Mouse (Mus musculus) cerebellum, adult 9-11 months (tissue): ENCODE data around the gene Ak1.
A peak's percentile ranks its signal among the peaks of the same experiment; 100 is the strongest.

Experiments used
- DNase-seq: peaks from one replicate; pipeline ENCODE4 v3.0.0; 2022

Ak1 gene

DNA sequence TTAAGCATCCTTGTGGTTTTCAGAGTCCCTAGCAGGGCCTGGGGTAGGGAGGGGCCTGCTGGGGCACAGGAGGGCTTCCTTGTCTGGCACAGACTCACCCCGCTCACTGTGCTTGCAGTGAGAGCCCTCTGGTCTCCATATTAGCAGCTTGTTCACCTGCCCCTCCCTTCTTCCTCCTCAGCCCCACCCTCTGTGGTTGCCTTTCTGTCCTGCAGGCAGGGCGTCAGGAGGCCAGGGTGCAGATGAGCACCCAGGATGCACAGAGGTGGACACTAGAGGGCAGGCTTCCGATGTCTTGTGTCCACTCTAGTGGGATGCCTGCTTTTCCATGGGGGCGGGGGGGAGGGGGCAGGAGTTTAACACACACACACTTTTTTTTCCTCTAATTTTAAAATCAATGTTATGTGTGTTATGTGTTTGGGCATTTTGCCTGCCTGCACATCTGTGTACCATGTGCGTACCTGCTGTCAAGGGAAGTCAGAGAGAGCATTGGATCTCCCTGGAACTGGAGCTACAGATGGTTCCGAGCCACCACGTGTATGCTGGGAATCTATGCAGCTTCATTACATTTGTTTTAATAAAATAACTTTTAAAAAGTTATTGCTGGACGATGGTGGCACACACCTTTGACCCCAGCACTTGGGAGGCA lies 20.0 kb upstream of the Ak1 start:
- DNase-seq = peak; percentile 78

DNA sequence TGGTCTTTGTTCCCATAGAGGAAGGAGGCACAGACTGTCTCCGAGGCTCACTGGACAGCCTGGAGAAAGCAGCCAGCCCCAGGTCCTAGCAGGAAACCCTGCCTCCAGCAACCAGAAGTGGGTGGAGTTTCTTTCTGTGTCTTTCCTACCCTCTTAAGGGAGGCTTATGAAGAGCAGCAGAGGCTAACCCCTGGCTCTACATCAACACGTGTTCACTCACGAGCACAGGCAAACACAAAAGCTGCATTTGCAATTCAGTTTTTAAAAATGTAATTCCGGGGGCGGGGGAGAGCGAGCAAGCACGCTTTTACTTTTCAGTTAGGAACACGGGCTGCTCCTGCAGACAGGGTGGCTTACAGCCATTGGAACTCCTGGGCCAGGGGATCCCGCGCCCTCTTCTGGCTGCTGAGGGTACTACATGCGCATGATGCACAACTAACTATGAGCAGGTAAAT lies 18.9 kb upstream of the Ak1 start:
- peak; percentile 89 for DNase-seq

DNA sequence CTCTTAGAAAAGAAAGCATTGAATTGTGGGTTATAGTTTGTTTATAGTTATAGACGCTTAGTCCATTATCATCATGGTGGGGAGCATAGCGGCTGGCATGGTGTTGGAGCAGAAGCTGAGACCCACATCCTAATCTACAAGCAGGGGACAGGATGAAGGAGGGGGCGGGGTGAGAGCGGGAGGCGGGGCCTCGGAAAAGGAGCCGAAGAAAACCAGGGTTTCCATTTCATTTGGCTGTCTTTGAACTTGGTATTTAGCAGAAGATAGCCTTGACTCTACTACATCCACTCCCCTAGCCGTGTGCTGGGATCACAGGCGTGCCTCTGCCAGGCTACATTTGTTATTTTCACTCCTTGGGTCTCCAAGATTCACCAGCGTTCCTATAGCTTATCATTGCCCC lies 16.9 kb upstream of the Ak1 start:
- DNase-seq = no peak

DNA sequence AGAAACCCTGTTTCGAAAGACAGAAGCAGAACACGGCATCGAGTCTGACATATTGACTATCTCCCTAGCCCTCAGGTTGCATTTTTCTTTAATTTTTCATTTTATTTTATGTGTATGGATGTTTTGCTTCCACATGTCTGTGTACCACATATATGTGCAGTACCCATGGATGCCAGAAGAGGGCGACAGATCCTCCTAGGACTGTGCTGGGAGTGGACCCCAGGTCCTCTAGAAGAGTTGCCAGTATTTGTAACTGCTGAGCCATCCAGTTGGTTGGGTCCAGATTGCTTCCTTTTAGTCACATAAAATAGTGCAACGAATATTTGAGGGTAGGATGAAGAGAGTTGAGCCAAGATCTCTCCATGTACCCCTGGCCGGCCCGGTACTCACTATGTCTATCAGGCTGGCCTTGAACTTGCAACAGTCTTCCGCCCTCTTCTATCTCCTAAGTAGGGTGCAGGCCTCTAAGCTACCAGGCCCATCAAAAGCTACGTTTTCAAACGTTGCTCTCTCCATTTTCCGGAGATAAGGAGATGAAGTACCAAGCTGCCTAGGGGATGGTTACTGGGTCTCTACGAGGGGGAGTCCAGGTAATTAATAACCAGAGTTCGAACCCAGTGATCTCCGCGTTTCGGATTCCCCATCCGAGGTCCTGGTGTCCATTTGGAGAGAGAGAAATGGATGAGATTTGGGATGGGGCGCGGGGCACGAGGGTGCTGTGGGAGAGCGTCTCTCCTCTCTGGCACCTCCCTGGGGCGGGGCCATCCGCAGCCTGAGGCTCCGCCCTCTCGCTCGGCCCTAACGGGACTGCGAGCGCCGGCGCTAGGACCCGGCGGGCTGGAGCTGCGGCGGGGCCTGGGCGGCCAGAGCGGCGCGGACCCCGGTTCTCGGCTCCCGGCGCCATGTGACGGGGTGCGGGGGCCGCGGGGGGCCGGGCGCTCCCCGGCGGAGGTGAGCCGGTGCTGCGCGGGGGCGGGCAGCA lies 15.1 kb upstream of the Ak1 start:
- peak; percentile 91 for DNase-seq

DNA sequence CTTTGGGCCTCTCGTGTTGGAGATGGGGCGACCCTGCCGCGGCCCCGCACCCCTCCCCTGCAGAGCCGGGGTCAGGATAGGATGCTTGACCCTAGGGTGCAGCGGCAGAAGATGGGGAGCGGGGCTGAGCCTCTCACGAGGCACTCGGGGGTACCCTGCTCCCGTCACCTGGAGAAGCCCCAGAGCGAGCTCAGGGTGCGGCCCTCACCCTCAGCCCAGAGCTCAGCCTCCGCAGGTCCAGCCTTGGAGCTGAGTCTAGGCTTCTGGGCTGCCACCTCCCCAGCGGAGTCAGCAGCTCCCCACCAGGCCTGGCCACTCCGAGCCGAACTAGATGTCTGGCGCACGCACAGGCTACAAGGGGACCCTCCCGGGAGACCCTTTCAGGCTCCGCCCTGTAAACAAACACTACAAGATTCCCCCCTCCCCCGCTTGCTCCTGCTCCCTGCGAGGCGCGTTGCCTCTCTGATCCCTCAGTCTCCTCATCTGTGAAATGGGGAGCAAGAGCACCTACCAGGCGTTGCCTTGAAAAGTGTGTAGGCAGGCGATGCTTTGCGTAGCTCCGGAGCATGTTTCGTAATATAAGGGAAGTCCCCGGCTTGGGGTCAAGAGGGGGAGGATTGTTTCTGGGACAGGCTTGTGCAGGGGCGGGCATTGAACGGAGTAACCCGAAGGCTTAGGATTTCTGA lies 14.2 kb upstream of the Ak1 start:
- peak; percentile 78 for DNase-seq

GRCm38 (mm10) chr2:32608141-32608777 lies 13.3 kb upstream of the Ak1 start:
- DNase-seq = peak; percentile 85

DNA sequence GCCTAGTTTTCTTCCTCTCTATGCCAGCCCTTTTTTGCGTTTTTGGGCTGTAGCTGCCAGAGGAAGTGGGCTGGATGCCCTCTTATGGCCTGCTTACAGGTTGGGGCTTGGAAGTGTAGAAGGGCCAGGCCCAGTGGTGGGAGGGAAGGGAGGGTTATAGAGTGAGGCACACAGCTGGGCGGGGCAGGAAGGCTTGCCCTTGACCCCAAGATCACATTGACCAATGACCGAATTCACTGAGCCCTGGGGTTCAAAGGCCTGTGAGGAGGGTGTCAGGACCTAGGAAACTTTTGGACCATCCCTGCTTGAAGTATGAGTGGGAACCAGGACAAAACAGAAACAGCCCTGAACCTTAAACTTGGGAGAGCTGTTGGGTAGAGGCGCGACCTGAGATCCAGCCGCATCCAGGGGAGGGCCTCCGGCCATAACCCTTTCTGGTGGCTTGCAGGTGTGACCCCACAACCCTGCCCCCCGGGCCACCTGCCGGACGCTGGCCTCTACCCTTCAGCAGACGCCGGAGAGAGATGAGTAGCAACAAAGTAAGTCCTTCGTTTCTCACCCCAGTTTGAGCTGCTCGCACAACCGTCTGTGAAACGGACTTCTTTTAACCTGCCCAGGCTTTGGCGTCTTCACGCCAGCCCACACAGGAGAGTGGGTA lies 12.7 kb upstream of the Ak1 start:
- DNase-seq = peak; percentile 58

DNA sequence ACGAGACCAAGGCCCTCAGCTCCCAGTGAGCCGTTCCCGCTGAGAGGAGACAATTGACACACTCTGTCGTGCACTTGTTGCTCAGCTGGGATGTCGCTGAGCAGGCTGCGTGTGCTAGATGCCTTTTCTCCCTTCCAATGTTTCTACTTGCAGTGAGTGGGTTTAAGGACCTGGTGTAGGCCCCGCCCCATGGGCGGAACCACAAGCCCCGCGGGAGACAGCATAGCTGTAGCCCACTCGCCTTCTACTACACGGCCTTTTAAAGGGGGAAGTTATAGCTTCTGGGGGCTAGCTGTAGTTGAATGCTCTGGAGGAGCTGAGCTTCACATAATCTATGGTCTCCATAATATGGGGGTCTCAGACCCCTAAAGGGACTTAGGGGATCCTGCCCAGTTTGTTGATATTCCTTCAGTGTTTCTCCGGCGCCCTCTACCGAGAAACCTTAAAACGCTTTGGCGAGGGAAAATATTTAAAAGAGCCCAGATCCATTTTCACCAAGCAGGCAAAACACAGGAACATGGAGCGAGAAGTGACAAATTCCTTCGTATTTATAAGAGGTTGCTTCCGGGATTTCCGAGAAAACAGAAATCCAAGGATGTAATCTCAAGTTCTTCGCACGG lies 10.8 kb upstream of the Ak1 start:
- DNase-seq = no peak

DNA sequence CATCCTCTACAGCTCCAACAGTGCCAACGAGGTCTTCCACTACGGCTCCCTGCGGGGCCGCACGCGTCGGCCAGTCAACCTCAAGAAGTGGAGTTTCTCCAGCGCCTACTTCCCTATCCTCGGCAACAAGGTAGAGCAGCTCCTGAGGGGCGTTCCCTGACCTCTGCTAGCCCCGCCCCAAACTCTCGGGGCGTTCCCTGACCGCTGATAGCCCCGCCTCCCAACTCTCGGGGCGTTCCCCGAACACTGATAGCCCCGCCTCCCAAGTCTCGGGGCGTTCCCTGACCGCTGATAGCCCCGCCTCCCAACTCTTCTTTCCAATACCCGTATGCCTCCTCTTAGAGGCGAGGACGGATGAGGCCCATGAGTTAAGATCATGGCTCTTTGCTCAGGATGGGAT lies 9.3 kb upstream of the Ak1 start:
- no peak for DNase-seq

- no peak for DNase-seq
Measured at GRCm38 (mm10) chr2:32617109-32617508, 4.4 kb upstream of the Ak1 start.

DNA sequence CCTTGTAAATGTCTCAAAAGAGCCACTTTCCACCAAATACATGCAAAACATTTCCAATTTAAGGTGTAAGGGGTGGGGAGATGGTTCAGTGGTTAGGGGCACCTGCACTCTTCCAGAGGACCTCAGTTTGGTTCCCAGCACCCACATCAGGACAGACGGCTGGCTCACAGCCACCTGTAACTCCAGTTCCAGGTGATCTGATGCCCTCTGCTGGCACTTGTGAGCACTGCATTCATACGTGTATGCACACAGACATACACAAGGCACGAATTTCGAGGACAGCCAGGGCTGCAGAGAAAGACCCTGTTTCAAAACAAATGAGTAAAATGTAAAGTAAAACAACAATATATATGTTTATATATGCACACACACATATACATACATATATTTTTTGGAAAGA lies 4.0 kb upstream of the Ak1 start:
- no peak for DNase-seq

DNA sequence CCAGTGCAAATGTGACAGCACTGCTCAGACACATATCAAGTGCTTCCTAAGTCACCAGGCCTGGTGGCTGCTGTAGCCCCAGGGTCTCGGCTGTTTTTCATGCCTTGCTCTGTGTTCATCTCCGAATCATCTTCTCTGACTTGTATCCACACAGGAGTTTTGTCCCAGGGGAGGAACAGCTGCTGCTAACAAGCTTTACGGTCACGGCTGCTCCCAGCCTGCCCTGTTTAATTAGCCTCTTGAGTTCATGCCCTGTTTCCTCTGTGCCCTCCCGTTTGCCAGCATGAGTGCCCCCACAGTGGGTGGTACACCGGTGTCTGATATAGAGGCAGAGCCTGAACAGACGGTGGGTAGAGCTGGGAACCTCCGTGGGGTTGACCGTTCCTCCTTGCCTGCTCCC lies 3.5 kb upstream of the Ak1 start:
- no peak for DNase-seq

DNA sequence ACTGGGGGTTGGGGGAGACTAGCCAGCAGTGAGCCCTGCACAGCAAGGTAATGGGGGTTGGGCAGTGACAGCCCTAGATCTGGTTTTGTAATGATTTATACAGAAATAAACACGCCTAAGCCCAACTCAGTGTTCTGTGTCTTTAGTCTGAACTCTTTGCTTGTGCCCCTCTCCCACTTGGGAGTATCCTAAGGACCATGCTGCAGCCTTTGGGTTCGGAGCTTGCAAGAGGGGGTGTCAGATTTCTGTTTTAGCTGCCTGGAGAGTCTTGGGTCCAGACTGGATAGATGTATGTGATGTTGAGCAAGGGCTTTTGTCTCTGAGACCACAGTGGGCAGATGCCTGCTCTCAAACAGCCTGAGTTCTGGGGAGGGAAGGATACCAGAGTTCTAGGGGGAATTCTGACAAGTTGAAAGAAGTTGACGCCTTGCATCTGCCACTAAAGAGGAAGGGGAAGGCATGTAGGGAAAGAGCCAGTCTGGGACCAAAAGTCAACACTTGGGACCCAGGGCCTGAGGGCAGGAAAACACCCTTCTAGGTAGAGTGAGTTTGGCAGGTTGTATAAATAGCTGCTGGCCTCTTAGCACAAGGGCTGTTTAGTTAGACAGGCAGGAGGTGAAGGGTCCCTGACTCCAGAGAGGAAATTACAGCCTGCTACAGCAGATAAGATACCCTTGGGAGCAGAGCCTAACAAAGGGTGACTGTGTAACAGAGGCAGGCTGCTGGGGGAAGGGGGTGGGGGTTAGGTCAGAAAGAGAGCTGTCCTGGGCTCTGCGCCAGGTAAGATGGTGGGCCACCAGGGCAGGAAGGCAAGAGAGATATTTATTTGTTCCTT lies 659 bp upstream of the Ak1 start:
- DNase-seq = peak; percentile 34

DNA sequence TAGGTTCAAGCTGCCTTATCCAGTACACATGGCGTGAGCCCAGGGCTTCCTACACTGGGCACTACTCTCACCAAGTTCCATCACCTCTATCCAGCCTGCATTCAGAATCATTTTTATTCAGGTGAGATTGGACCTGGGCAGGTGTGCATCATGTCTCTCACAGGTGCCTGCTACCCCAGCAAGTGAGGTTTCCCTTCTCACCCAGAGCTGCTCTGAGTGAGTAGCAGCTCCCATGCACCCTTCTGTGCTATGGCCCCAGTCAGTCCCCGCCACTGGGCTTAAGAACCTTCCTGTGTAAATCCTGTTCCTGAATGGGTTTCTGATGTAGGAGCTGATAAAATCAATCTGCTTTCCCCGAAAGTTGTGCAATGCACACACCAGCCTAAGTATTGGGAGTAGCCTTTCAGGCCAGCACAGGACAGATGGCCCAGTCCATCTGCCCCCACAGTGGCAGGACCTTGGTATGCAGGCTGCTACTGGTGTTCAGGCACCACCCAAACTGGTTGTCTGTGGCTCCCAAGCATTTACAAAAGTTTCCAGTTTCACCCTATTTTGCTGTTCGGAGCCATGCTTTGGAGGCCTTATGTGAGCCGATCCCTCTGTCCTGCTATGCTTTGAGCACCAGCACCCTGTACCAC lies 2.7 kb downstream of the Ak1 start:
- DNase-seq = peak; percentile 34

DNA sequence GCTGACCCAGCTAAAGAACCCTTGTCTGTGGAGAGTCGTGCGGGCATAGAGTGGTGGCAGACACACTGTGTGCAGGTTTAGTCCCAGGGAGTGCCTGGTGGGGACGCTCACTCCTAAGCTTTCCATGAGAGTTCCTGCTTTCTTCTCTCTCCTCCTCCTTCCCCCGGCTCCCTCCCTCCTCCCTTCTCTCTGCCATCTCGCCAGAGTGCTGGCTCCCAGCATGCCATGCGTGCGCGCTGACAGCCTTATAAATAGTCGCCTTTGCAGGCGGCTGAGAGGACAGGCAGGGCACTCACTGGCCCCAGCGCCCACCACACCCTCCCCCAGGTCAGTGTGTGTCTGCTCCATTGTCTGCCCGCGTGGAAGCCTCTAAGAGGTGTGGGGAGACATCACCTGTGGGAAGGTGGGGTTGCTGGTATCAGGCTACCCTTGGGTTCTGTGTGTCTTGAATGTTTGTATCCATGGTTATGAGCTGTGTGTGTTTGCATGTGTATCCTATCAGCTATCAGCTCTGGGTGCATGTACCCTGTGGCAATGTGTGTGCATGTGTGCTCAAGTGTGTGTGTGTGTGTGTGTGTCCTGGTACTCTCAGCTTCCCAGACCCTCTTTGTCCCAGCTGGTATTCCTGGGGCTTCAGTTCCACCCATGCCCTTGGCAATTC lies 3.8 kb downstream of the Ak1 start:
- DNase-seq = peak; percentile 93

DNA sequence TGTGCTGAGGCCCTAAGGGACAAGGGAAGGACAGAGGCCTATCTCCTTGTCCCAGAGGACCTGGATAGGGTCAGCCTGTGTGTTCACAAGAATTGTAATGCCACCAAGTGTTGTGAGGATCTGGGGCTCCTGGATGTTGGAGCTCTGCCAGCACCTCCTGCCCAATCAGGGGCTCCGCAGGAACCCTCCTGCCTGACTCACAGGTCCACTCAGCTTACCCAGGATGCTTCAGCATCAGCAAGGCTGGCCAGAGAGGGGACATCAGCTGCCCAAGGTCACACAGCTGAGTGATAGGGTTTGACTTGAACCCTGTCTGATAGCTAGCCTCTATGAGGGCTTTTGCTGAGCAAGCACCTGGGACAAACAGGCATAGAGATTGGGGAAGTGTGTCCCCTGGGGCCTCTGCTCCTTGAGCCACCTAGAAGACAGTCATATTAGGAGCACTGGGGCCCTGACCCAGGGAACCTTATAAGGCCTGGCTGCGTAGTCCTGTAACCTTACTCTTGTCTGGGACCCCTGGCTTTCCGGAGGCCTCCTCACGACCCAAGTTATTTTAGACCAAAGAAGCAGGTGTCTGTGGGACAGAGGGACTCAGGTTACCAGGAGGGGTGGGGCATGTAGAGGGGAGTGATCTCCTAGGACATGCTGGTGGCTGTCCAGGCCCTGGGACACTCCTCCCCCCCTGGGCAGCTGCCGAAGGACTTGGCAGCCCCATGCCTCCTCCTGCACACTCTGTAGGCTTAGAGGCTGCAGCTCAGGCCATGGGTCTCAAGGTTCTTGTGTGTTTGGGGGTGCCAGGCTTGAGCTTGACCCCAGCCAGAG lies 4.5 kb downstream of the Ak1 start:
- peak; percentile 89 for DNase-seq

GRCm38 (mm10) chr2:32627266-32628043 lies 5.9 kb downstream of the Ak1 start:
- peak; percentile 68 for DNase-seq

DNA sequence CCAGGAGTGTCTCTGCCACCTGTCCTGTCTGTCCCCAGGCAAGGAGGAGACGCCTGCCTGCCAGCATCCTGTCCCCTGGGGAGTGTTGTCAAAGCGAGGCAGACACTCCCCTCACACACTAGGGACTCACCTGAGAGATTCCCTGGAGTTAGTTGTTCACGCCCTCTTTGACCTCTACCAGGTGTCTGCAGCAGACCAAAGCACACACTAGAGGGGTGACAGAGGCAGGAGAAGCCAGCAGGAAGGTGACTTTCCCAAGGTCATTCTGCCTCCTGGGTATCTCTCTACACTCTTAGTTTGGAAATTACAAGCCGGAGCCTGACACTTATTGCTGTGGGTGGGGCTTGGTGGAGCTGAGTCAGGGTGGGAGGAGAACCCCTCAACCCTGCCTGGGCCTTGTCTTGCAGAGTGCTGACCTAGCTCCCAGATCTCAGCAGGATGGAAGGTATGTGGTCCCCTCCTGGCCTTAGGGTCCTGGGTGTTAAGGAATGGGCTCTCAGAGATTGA lies 6.5 kb downstream of the Ak1 start:
- DNase-seq = peak; percentile 68
